Mouse (Mus musculus) embryonic facial prominence, embryonic 10.5 days (tissue): ENCODE data around the gene Gipc2. TPM values are rescaled to one million over a fixed set of nuclear protein-coding genes. Genes with fewer than 3 reads are reported as not detected.

Experiments
- polyA plus RNA-seq: library from polyadenylated mRNA; unstranded; fragments of >200 nt; fragmentation: Nextera tagmentation; extraction: Ambion mirVana; gene quantifications from 2 replicates; pipeline ENCODE4 v1.2.1, GENCODE M21; 2016

Gipc2 gene
- polyA plus RNA-seq, 1 experiment from 2014 or later = 3.6 TPM

Other genes with a start within 250 kb of the Gipc2 start
- 18.5 and 20.1 TPM in 2 replicates for gene Dnajb4, start 44.1 kb upstream of the Gipc2 start, polyA plus RNA-seq
- 438 and 447 TPM in 2 replicates for gene Fubp1, start 44.2 kb upstream of the Gipc2 start, polyA plus RNA-seq
- gene Nexn, start 100.1 kb upstream of the Gipc2 start, polyA plus RNA-seq = 3.9 and 5.7 TPM in 2 replicates
- gene Miga1, start 174.2 kb upstream of the Gipc2 start, polyA plus RNA-seq = 18.7 and 19.1 TPM in 2 replicates
- gene Usp33, start 180.2 kb upstream of the Gipc2 start, polyA plus RNA-seq = 52.9 and 53.9 TPM in 2 replicates
- 57.2 and 58.2 TPM in 2 replicates for gene Zzz3, start 229.2 kb upstream of the Gipc2 start, polyA plus RNA-seq